Mouse (Mus musculus) stomach, postnatal 0 days (tissue): Measurements from ENCODE around the gene Gmeb1. TPM values are rescaled to one million over a fixed set of nuclear protein-coding genes. Genes with fewer than 3 reads are reported as not detected.

Source experiments
- ATAC-seq: fragments of 200-750 bp; cut with Nextera tagmentation; 2 replicates; pipeline ENCODE4 v1.8.0; 2017; ENCODE audit not compliant: low FRiP score, low TSS enrichment
- DNase-seq: peaks from one replicate; pipeline ENCODE4 v3.0.0-alpha.2; 2016; ENCODE audit warnings: low spot score
- H3K27ac ChIP-seq: fragments of 300-500 bp; sonication (generic); replicated peaks from 2 replicates; pipeline ENCODE4 v1.5.1; 2014; ENCODE audit warnings: mild to moderate bottlenecking, control low read depth
- H3K27me3 ChIP-seq: fragments of 300-500 bp; sonication (generic); 2 replicates; pipeline ENCODE4 v1.6.1; 2014; ENCODE audit warnings: low read length; ENCODE audit not compliant: control insufficient read depth, insufficient read depth
- H3K36me3 ChIP-seq: fragments of 300-500 bp; sonication (generic); 2 replicates; pipeline ENCODE4 v1.6.1; 2014; ENCODE audit warnings: low read length, mixed read lengths; ENCODE audit not compliant: control insufficient read depth, insufficient read depth
- H3K4me1 ChIP-seq: fragments of 300-500 bp; sonication (generic); replicated peaks from 2 replicates; pipeline ENCODE4 v1.6.1; 2014; ENCODE audit warnings: antibody characterized with exemption; ENCODE audit not compliant: control insufficient read depth, insufficient read depth
- H3K4me2 ChIP-seq: fragments of 300-500 bp; sonication (generic); replicated peaks from 2 replicates; pipeline ENCODE4 v1.6.1; 2014; ENCODE audit warnings: low read depth, mild to moderate bottlenecking, control low read depth, moderate library complexity
- H3K4me3 ChIP-seq: fragments of 300-500 bp; sonication (generic); 2 replicates; pipeline ENCODE4 v1.5.1; 2014; ENCODE audit warnings: low read depth, low read length, control low read depth
- H3K9ac ChIP-seq: fragments of 300-500 bp; sonication (generic); 2 replicates; pipeline ENCODE4 v1.6.1; 2014; ENCODE audit warnings: mild to moderate bottlenecking, low read length, control low read depth, mixed read lengths
- H3K9me3 ChIP-seq: fragments of 300-500 bp; sonication (generic); 2 replicates; pipeline ENCODE4 v1.6.1; 2016; ENCODE audit warnings: low read length; ENCODE audit not compliant: control insufficient read depth
- CTCF ChIP-seq: IDR thresholded peaks from 2 replicates; pipeline ENCODE4 v1.5.1; 2016; ENCODE audit warnings: antibody characterized with exemption, low read depth, mild to moderate bottlenecking, moderate library complexity
- EP300 ChIP-seq: optimal IDR thresholded peaks from 2 replicates; pipeline ENCODE3; 2016; ENCODE audit warnings: antibody characterized with exemption
- WGBS: fragments of 180-500 bp; shearing (Covaris S2); extraction: QIAGEN DNeasy Blood & Tissue Kit; methylation state at CpG from one replicate; pipeline ENCODE4 v1.1.7; 2014; 5-methylcytosine and 5-hydroxymethylcytosine counted together
- microRNA-seq: library from miRNA; unstranded; fragments of <30 nt; microRNA quantifications from one replicate; pipeline ENCODE4, GENCODE M21; 2016
- polyA plus RNA-seq: library from polyadenylated mRNA; unstranded; fragments of >200 nt; fragmentation: Nextera tagmentation; extraction: Ambion mirVana; gene quantifications from 2 replicates; pipeline ENCODE4 v1.2.1, GENCODE M21; 2015

The Gmeb1 gene
- polyA plus RNA-seq, 1 experiment from 2014 or later = 11.4 TPM

DNA sequence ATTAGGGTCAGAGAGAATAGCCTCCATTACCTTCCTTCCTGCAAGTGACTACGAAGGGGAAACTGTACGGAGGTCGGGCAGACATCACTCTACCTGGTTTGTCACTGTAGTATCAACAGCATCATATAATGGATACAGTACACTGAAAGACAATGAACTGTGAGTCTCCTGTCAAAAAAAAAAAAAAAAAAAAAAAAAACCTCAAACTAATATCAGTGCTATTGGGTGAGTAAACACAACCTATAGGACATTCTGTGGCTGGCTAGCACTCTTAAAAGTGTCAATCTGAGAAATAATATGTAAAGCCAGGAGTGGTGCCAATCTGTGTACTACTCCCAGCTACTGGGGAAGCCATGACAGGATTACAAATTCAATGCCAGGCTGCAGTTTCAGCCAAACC is 78.2 kb downstream of the Gmeb1 start:
- H3K27me3 ChIP-seq = no peaks in the 10 kb centered on the region
- no peak overlapping the region for H3K27ac ChIP-seq
- WGBS = 83% methylated on average over 3 of the region's 3 CpGs
- peaks cover 5% of the 10 kb centered on the region; the same call in 1 of the 2 replicates for H3K36me3 ChIP-seq
- ATAC-seq (no peak), DNase-seq (no peak)
- H3K9ac ChIP-seq = no peak overlapping the region
- no peak for TF ChIP-seq EP300
- TF ChIP-seq CTCF = no peak
- H3K9me3 ChIP-seq = no peaks in the 10 kb centered on the region
- H3K4me1 ChIP-seq = no peaks in the 10 kb centered on the region
- no peak overlapping the region for H3K4me3 ChIP-seq
- H3K4me2 ChIP-seq = no peak overlapping the region

DNA sequence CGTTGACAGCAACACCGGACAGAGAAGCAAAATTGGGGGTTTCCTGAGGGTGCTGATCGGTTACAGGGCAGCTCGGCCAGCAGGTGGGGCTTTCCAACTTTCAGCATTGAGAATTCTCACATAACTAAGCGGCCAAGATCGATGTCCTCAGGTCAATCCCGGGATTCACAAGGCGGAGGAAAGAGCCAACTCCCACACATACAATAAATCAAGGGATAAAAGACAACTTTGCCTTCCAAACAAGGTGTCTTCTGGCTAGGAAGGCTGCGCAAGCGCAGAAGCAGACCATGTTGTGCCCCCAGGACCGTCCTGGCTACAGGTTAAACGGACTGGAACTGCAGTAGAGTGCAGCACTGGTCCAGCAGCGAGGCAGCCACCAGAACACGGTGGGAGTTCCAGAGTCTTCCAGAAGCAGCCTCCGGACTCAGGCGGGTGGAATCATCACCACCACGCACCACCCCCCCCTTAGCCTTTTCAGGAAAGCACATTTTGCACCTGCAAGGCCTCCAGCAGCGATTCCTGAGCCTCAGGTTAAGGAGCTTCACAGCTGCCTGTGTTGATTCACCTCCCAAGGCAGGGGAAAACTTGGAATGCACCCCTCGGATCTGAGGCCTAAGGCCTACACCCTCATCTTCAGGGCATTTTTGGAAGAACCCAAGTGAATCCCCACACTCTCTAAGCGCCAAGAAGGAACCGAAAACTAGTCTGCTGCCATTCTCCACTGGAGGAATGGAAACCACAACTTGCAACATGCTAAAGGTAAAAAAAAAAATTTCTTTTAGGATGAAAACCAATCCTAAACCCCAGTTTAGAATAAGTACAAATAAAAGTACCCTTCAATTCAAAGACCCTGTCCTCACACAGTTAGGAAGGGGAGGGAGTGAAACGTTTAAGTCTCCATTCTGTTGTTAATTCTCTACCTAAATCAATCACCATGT is 79.4 kb downstream of the Gmeb1 start:
- DNase-seq = peak; percentile 39
- no peak overlapping the region for H3K4me2 ChIP-seq
- H3K27ac ChIP-seq = no peak overlapping the region
- no peak overlapping the region for H3K9ac ChIP-seq
- peak; percentile 51 for TF ChIP-seq CTCF
- TF ChIP-seq EP300 = no peak
- WGBS = 53% methylated on average over 22 of the region's 22 CpGs
- ATAC-seq = no peak
- no peaks in the 10 kb centered on the region for H3K9me3 ChIP-seq
- H3K36me3 ChIP-seq = peaks cover 5% of the 10 kb centered on the region; the same call in 1 of the 2 replicates
- H3K4me1 ChIP-seq = no peaks in the 10 kb centered on the region
- no peak overlapping the region for H3K4me3 ChIP-seq
- H3K27me3 ChIP-seq = no peaks in the 10 kb centered on the region

DNA sequence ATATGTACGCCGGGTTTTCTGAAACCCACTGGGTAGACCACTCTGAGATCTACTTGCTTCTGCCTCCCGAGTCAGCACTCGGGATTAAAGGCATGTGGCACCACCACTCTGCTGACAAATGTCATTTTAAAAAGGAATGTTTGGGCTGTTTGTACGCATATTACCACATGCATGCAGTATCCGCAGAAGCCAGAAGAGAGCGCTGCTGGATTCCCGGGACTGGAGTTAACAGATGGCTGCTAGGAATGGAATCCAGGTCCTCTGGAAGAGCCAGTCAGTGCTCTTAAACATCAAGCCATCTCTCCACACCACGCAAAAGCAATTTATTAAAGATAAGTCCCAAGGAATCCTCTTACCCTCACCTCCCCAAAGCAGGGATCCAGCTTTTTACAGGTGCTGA is 80.7 kb downstream of the Gmeb1 start:
- no peaks in the 10 kb centered on the region for H3K9me3 ChIP-seq
- H3K27ac ChIP-seq = no peak overlapping the region
- 67% methylated on average over 9 of the region's 9 CpGs for WGBS
- no peak for TF ChIP-seq EP300
- TF ChIP-seq CTCF = peak; percentile 61
- H3K36me3 ChIP-seq = peaks cover 3% of the 10 kb centered on the region; the same call in 1 of the 2 replicates
- H3K4me1 ChIP-seq = no peaks in the 10 kb centered on the region
- no peak overlapping the region for H3K4me2 ChIP-seq
- H3K9ac ChIP-seq = no peak overlapping the region
- DNase-seq (peak; percentile 50), ATAC-seq (no peak)
- H3K4me3 ChIP-seq = no peak overlapping the region
- H3K27me3 ChIP-seq = no peaks in the 10 kb centered on the region

DNA sequence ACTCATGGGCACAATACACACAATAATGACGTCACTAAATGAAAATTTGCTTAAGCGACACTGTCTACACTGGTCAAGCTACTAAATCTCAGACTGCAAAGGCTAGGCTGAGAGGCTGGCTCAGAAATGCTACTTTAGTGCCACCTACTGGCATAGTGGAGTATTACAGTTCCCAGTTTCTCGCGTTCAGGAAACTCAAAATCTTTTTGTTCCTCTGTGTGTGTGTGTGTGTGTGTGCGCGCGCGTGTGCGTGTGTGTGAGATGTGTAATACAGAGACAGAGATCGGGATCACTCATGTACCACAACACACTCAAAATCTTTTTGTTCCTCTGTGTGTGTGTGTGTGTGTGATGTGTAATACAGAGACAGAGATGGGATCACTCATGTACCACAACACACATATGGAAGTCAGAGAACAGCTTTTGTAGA is 82.8 kb downstream of the Gmeb1 start:
- peak; percentile 71 for DNase-seq
- WGBS = 12% methylated on average over 10 of the region's 10 CpGs

DNA sequence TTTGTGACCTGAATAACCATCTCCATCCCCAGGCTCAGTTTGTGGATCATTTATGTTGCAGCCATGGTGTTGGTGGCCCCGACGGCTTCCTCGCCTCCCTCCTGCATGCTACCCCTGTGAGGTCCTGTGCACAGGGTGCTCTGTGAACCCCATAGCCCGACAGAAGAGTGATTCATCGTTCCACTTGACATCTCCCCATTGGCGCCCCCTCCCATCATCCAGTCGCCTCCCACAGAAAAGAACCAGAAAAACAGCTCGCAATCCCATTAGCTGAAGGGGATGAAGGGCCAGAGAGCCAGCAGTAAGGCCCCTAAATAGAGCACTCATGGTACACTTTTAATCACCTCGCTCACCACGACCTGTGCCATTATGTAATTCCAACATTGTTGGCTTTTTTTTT is 84.9 kb downstream of the Gmeb1 start:
- no peaks in the 10 kb centered on the region for H3K4me1 ChIP-seq
- H3K36me3 ChIP-seq = no peaks in the 10 kb centered on the region
- H3K4me2 ChIP-seq = no peak overlapping the region
- no peak overlapping the region for H3K9ac ChIP-seq
- no peak overlapping the region for H3K27ac ChIP-seq
- no peaks in the 10 kb centered on the region for H3K27me3 ChIP-seq
- H3K4me3 ChIP-seq = no peak overlapping the region
- TF ChIP-seq CTCF (no peak), EP300 (no peak)
- H3K9me3 ChIP-seq = no peaks in the 10 kb centered on the region
- ATAC-seq (no peak), DNase-seq (no peak)
- 42% methylated on average over 10 of the region's 10 CpGs for WGBS

More for the DNA sequence above, 82.8 kb downstream of the Gmeb1 start:
- ATAC-seq = peak; percentile 85
- Histone ChIP-seq H3K9me3 (no peaks in the 10 kb centered on the region), H3K27ac (no peak overlapping the region), H3K4me1 (no peaks in the 10 kb centered on the region), H3K4me2 (no peak overlapping the region), H3K36me3 (no peaks in the 10 kb centered on the region), H3K9ac (no peak overlapping the region), H3K27me3 (no peaks in the 10 kb centered on the region), H3K4me3 (no peak overlapping the region)
- TF ChIP-seq CTCF (peak; percentile 95), EP300 (no peak)

Small RNA genes within 50 kb of the gene (microRNA-seq; reads per million reads assigned to microRNA genes)
- not detected for gene Gm22033

Other genes starting within 250 kb of the Gmeb1 start
- gene Gm10300, start 186.9 kb downstream of the Gmeb1 start, polyA plus RNA-seq = 0.12 TPM in 1 of 2 replicates, not detected in the other
- gene Epb41, start 186.3 kb downstream of the Gmeb1 start, polyA plus RNA-seq = 24.3 and 26.7 TPM in 2 replicates
- gene Oprd1, start 117.1 kb downstream of the Gmeb1 start, polyA plus RNA-seq = 0.04 and 0.11 TPM in 2 replicates
- 52.6 and 53.8 TPM in 2 replicates for gene Ythdf2, start 49.3 kb downstream of the Gmeb1 start, polyA plus RNA-seq
- 23.9 and 24.0 TPM in 2 replicates for gene Taf12, start 12.8 kb upstream of the Gmeb1 start, polyA plus RNA-seq
- gene Rab42, start 41.8 kb upstream of the Gmeb1 start, polyA plus RNA-seq = 2.3 and 2.6 TPM in 2 replicates
- 45.5 and 45.7 TPM in 2 replicates for gene Trnau1ap, start 67.9 kb upstream of the Gmeb1 start, polyA plus RNA-seq
- 23.4 and 25.2 TPM in 2 replicates for gene Rcc1, start 92.0 kb upstream of the Gmeb1 start, polyA plus RNA-seq
- gene Phactr4, start 160.9 kb upstream of the Gmeb1 start, polyA plus RNA-seq = 17.6 and 20.6 TPM in 2 replicates
- 12.2 and 13.6 TPM in 2 replicates for gene Med18, start 202.3 kb upstream of the Gmeb1 start, polyA plus RNA-seq
- 7.6 and 8.2 TPM in 2 replicates for gene Sesn2, start 248.9 kb upstream of the Gmeb1 start, polyA plus RNA-seq